Mouse (Mus musculus): Measurements from ENCODE around the gene Lrp8.

DNA sequence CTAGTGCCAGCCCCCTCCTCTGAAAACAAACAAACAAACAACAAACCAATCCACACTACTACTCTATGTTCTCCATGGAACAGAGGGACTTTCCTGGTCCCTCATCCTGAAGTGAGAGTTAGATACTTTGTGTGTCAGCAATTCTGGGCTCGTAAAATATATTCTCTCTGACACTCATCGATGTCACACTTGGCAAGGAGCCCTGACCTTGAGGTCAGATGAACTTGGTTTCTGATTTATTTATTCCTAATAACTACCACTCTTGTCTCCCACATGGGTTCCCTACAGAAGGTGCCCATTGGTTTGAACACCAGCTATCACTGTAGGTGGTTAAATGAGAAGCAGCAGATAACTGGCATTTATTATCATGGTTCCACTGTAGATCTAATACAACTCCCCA lies 118.3 kb downstream of the Lrp8 start:
- no peak for TF ChIP-seq MEF2A (IDR thresholded peaks at IDR 0.05; ENCODE audit: extremely low read depth, insufficient replicate concordance, low read depth, low read length, poor library complexity, severe bottlenecking)
- TF ChIP-seq TAL1 (IDR thresholded peaks at IDR 0.05; ENCODE audit: low read length), result no peak
- TF ChIP-seq CTCF (IDR thresholded peaks at IDR 0.05 in 2 of 3, conservative IDR thresholded peaks at IDR 0.05 in 1 of 3; ENCODE audit: control insufficient read depth in 1 of 3, insufficient read depth in 1 of 3, low read depth in 2 of 3, low read length in 3 of 3, poor library complexity in 1 of 3, severe bottlenecking in 1 of 3), result no peak
- TF ChIP-seq POLR2A (IDR thresholded peaks at IDR 0.05; ENCODE audit: control insufficient read depth in 1 of 2, insufficient read depth in 1 of 2, low read depth in 1 of 2, low read length in 2 of 2, poor library complexity in 1 of 2), result no peak
- TF ChIP-seq EP300 (IDR thresholded peaks at IDR 0.05; ENCODE audit: low read depth in 1 of 2, low read length in 2 of 2), result no peak
- no peak for TF ChIP-seq CHD2 (IDR thresholded peaks at IDR 0.05; ENCODE audit: low read length)
- TF ChIP-seq ELF1 (IDR thresholded peaks at IDR 0.05; ENCODE audit: low read depth, low read length), result no peak
- no peak for TF ChIP-seq USF1 (IDR thresholded peaks at IDR 0.05; ENCODE audit: low read depth, low read length)
- TF ChIP-seq MAZ (IDR thresholded peaks at IDR 0.05; ENCODE audit: low read depth, low read length), result no peak
- no peak for TF ChIP-seq CHD1 (IDR thresholded peaks at IDR 0.05; ENCODE audit: low read depth, low read length)
- TF ChIP-seq RAD21 (IDR thresholded peaks at IDR 0.05; ENCODE audit: low read depth, low read length), result no peak
- no peak for TF ChIP-seq UBTF (IDR thresholded peaks at IDR 0.05; ENCODE audit: borderline replicate concordance, insufficient read depth, low read depth, low read length)
- TF ChIP-seq GATA1 (IDR thresholded peaks at IDR 0.05; ENCODE audit: low read depth, low read length), result no peak
- no peak for TF ChIP-seq HCFC1 (IDR thresholded peaks at IDR 0.05; ENCODE audit: low read depth, low read length)
